Mouse (Mus musculus) G1E-ER4 (cell line): ENCODE data around the gene Gm11639. TPM values are rescaled to one million over a fixed set of nuclear protein-coding genes. Genes with fewer than 3 reads are reported as not detected.
A peak's percentile ranks its signal among the peaks of the same experiment; 100 is the strongest.

ENCODE experiments used
- GATA1 ChIP-seq: IDR thresholded peaks from one replicate; pipeline ENCODE4 v1.8.0; 2012; ENCODE audit warnings: low read length, inconsistent platforms
- polyA plus RNA-seq: library from polyadenylated mRNA; stranded (reverse); fragments of >175 nt; gene quantifications from 2 replicates; pipeline ENCODE4 v1.2.3, GENCODE M21; 2012

Gene Gm11639
- polyA plus RNA-seq, 1 experiment, result not detected

GRCm38 (mm10) chr11:105141115-105141514 is 455.6 kb downstream of the Gm11639 start:
- TF ChIP-seq GATA1, result no peak

GRCm38 (mm10) chr11:105143564-105143963 is 458.1 kb downstream of the Gm11639 start:
- TF ChIP-seq GATA1, result no peak

GRCm38 (mm10) chr11:105144084-105144483 is 458.6 kb downstream of the Gm11639 start:
- TF ChIP-seq GATA1, result no peak

GRCm38 (mm10) chr11:105144508-105145210 is 459.2 kb downstream of the Gm11639 start:
- TF ChIP-seq GATA1, result no peak

GRCm38 (mm10) chr11:105145211-105145610 is 459.7 kb downstream of the Gm11639 start:
- TF ChIP-seq GATA1, result no peak

- no peak for TF ChIP-seq GATA1
These were observed 461.1 kb downstream of the Gm11639 start, which contains the start of gene Gm10842 for GRCm38 (mm10) chr11:105146593-105146992. Gene Gm10842, plus strand, starts transcription at chr11:105146893.

- no peak for TF ChIP-seq GATA1
These were observed 463.8 kb downstream of the Gm11639 start for GRCm38 (mm10) chr11:105149353-105149752.

- no peak for TF ChIP-seq GATA1
These were observed 464.3 kb downstream of the Gm11639 start for GRCm38 (mm10) chr11:105149766-105150165.

- no peak for TF ChIP-seq GATA1
These were observed 465.2 kb downstream of the Gm11639 start for GRCm38 (mm10) chr11:105150691-105151090.

GRCm38 (mm10) chr11:105151226-105152016 is 465.9 kb downstream of the Gm11639 start:
- no peak for TF ChIP-seq GATA1

- no peak for TF ChIP-seq GATA1
These were observed 466.5 kb downstream of the Gm11639 start for GRCm38 (mm10) chr11:105152017-105152300.

- peak; percentile 91 for TF ChIP-seq GATA1
These were observed 466.9 kb downstream of the Gm11639 start for GRCm38 (mm10) chr11:105152357-105152899.

GRCm38 (mm10) chr11:105153068-105153833 is 467.7 kb downstream of the Gm11639 start:
- TF ChIP-seq GATA1, result no peak

GRCm38 (mm10) chr11:105155915-105156314 is 470.4 kb downstream of the Gm11639 start:
- no peak for TF ChIP-seq GATA1

GRCm38 (mm10) chr11:105156748-105157267 is 471.3 kb downstream of the Gm11639 start:
- TF ChIP-seq GATA1, result peak; percentile 49
